Mouse (Mus musculus) C2C12 (cell line): ENCODE measurements around the gene Tmem254c.
"Not testable (repeated sequence)": the region's sequence is repeated elsewhere in the genome, so short reads cannot be mapped to it uniquely, and the experiment has no call there.

ENCODE experiments used
- CEBPB ChIP-seq: IDR thresholded peaks from one replicate; pipeline ENCODE4 v1.6.1; 2011; ENCODE audit warnings: low read depth, mild to moderate bottlenecking, control low read depth, moderate library complexity
- CTCF ChIP-seq: IDR thresholded peaks from one replicate; pipeline ENCODE4 v1.5.1; 2011; ENCODE audit not compliant: control insufficient read depth, insufficient read depth, insufficient read length
- FOSL1 ChIP-seq: IDR thresholded peaks from one replicate; pipeline ENCODE4 v1.8.0; 2011; ENCODE audit warnings: mild to moderate bottlenecking, low read length; ENCODE audit not compliant: poor library complexity, insufficient read depth, severe bottlenecking
- MYOD1 ChIP-seq: IDR thresholded peaks from one replicate; pipeline ENCODE4 v1.6.1; 2011; ENCODE audit warnings: low read depth; ENCODE audit not compliant: control insufficient read depth, insufficient read length
- USF1 ChIP-seq: IDR thresholded peaks from one replicate; pipeline ENCODE4 v1.6.1; 2011; ENCODE audit warnings: low read depth, mild to moderate bottlenecking, control low read depth, moderate library complexity

DNA sequence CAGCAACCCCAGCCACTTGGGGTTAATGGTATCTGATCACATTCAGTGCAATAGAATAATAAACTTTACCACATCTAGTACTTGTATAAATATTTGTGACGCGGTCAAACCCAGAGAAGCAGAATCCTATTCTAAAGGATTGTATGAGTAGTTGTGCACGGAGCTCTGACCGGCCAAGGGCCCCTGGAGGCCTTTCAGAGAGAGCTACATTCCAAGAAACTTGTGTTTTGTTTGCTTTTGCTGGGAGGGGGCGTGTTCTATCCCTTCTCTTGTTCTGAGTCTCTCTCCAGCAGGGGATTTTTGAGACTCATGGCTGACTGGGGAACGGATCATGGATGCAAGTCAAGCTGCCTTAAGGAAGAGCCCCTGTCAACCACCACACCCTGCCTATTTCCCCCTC is 31.7 kb downstream of the Tmem254c start:
- not testable (repeated sequence) for TF ChIP-seq CEBPB, CTCF, USF1, MYOD1, FOSL1
